Mouse (Mus musculus) stomach, embryonic 16.5 days (tissue): ENCODE results near the gene Cacna1c. TPM values are rescaled to one million over a fixed set of nuclear protein-coding genes. Genes with fewer than 3 reads are reported as not detected.
A peak's percentile ranks its signal among the peaks of the same experiment; 100 is the strongest.

ENCODE experiments used
- ATAC-seq: fragments of 200-750 bp; cut with Nextera tagmentation; 2 replicates; pipeline ENCODE4 v1.8.0; 2017; ENCODE audit warnings: moderate number of reproducible peaks, moderate TSS enrichment; ENCODE audit not compliant: insufficient read depth, low FRiP score
- H3K27ac ChIP-seq: fragments of 300-500 bp; sonication (generic); 2 replicates; pipeline ENCODE4 v1.5.1; 2014; ENCODE audit warnings: low read length
- H3K27me3 ChIP-seq: fragments of 300-500 bp; sonication (generic); 2 replicates; pipeline ENCODE4 v1.6.1; 2014; ENCODE audit warnings: low read length, control low read depth, mixed read lengths; ENCODE audit not compliant: control insufficient read depth, insufficient read depth
- H3K36me3 ChIP-seq: fragments of 300-500 bp; sonication (generic); 2 replicates; pipeline ENCODE4 v1.6.1; 2014; ENCODE audit warnings: low read length; ENCODE audit not compliant: control insufficient read depth, insufficient read depth
- H3K4me1 ChIP-seq: fragments of 300-500 bp; sonication (generic); 2 replicates; pipeline ENCODE4 v1.6.1; 2014; ENCODE audit warnings: low read length, control low read depth, mixed read lengths; ENCODE audit not compliant: control insufficient read depth, insufficient read depth
- H3K4me2 ChIP-seq: fragments of 300-500 bp; sonication (generic); 2 replicates; pipeline ENCODE4 v1.6.1; 2014; ENCODE audit warnings: low read depth, low read length, mixed read lengths
- H3K4me3 ChIP-seq: fragments of 300-500 bp; sonication (generic); replicated peaks from 2 replicates; pipeline ENCODE4 v1.5.1; 2014; ENCODE audit warnings: mild to moderate bottlenecking, low read length
- H3K9ac ChIP-seq: fragments of 300-500 bp; sonication (generic); 2 replicates; pipeline ENCODE4 v1.6.1; 2014; ENCODE audit warnings: low read length
- H3K9me3 ChIP-seq: fragments of 300-500 bp; sonication (generic); replicated peaks from 2 replicates; pipeline ENCODE4 v1.6.1; 2016; ENCODE audit warnings: low read length, control low read depth; ENCODE audit not compliant: control insufficient read depth
- WGBS: fragments of 180-500 bp; shearing (Covaris S2); extraction: QIAGEN DNeasy Blood & Tissue Kit; methylation state at CpG from one replicate; pipeline ENCODE4 v1.1.7; 2014; 5-methylcytosine and 5-hydroxymethylcytosine counted together
- polyA plus RNA-seq: library from polyadenylated mRNA; unstranded; fragments of >200 nt; fragmentation: Nextera tagmentation; extraction: Ambion mirVana; gene quantifications from 2 replicates; pipeline ENCODE4 v1.2.1, GENCODE M21; 2015

The Cacna1c gene
- polyA plus RNA-seq, 1 experiment from 2014 or later, result 4.3 TPM

GRCm38 (mm10) chr6:119035361-119035760 is 160.9 kb downstream of the Cacna1c start:
- H3K4me1 ChIP-seq, result peaks cover 8% of the 10 kb centered on the region
- no peak overlapping the region for H3K27ac ChIP-seq
- H3K9ac ChIP-seq, result no peak overlapping the region
- no peak overlapping the region for H3K4me3 ChIP-seq
- no peak overlapping the region for H3K4me2 ChIP-seq
- 0 out of 2 replicates have a peak, but pooled peaks cover 5% of the 10 kb centered on the region for H3K9me3 ChIP-seq
- WGBS, result 74% methylated on average over 6 of the region's 6 CpGs
- no peaks in the 10 kb centered on the region for H3K36me3 ChIP-seq
- H3K27me3 ChIP-seq, result no peaks in the 10 kb centered on the region
- ATAC-seq, result no peak

- H3K4me3 ChIP-seq, result no peak overlapping the region
- 0 out of 2 replicates have a peak, but pooled peaks cover 5% of the 10 kb centered on the region for H3K9me3 ChIP-seq
- no peak for ATAC-seq
- H3K27me3 ChIP-seq, result no peaks in the 10 kb centered on the region
- no peak overlapping the region for H3K27ac ChIP-seq
- no peak overlapping the region for H3K4me2 ChIP-seq
- H3K9ac ChIP-seq, result no peak overlapping the region
- H3K4me1 ChIP-seq, result peaks cover 8% of the 10 kb centered on the region
- 88% methylated on average over 2 of the region's 2 CpGs for WGBS
- no peaks in the 10 kb centered on the region for H3K36me3 ChIP-seq
These were observed 161.3 kb downstream of the Cacna1c start for GRCm38 (mm10) chr6:119034947-119035346.

- no peak overlapping the region for H3K9ac ChIP-seq
- no peaks in the 10 kb centered on the region for H3K4me1 ChIP-seq
- no peak for ATAC-seq
- WGBS, result 81% methylated on average over 6 of the region's 6 CpGs
- H3K9me3 ChIP-seq, result no peaks in the 10 kb centered on the region
- no peak overlapping the region for H3K27ac ChIP-seq
- H3K36me3 ChIP-seq, result no peaks in the 10 kb centered on the region
- H3K27me3 ChIP-seq, result no peaks in the 10 kb centered on the region
- H3K4me3 ChIP-seq, result no peak overlapping the region
- H3K4me2 ChIP-seq, result no peak overlapping the region
These were observed 168.3 kb downstream of the Cacna1c start for GRCm38 (mm10) chr6:119027880-119028279.

- H3K4me3 ChIP-seq, result no peak overlapping the region
- H3K27ac ChIP-seq, result no peak overlapping the region
- WGBS, result 42% methylated on average over 2 of the region's 2 CpGs
- H3K9ac ChIP-seq, result no peak overlapping the region
- no peaks in the 10 kb centered on the region for H3K36me3 ChIP-seq
- no peaks in the 10 kb centered on the region for H3K9me3 ChIP-seq
- peaks cover 4% of the 10 kb centered on the region; the same call in 1 of the 2 replicates for H3K4me1 ChIP-seq
- H3K27me3 ChIP-seq, result no peaks in the 10 kb centered on the region
- no peak for ATAC-seq
- H3K4me2 ChIP-seq, result no peak overlapping the region
These were observed 173.4 kb downstream of the Cacna1c start for GRCm38 (mm10) chr6:119022850-119023249.

- Histone ChIP-seq H3K9me3 (no peaks in the 10 kb centered on the region), H3K36me3 (no peaks in the 10 kb centered on the region), H3K4me2 (no peak overlapping the region), H3K4me3 (no peak overlapping the region), H3K4me1 (peaks cover 4% of the 10 kb centered on the region; the same call in 1 of the 2 replicates), H3K27ac (peak overlapping the region; percentile 24; the same call in 1 of the 2 replicates), H3K9ac (no peak overlapping the region), H3K27me3 (no peaks in the 10 kb centered on the region)
- 48% methylated on average over 8 of the region's 8 CpGs for WGBS
- no peak for ATAC-seq
These were observed 175.0 kb downstream of the Cacna1c start for GRCm38 (mm10) chr6:119021226-119021625.

- Histone ChIP-seq H3K9me3 (no peaks in the 10 kb centered on the region), H3K4me3 (no peak overlapping the region), H3K36me3 (no peaks in the 10 kb centered on the region), H3K4me2 (no peak overlapping the region), H3K27me3 (no peaks in the 10 kb centered on the region), H3K27ac (no peak overlapping the region), H3K9ac (no peak overlapping the region), H3K4me1 (peaks cover 4% of the 10 kb centered on the region; the same call in 1 of the 2 replicates)
- WGBS, result 84% methylated on average over 6 of the region's 6 CpGs
- no peak for ATAC-seq
These were observed 177.3 kb downstream of the Cacna1c start for GRCm38 (mm10) chr6:119018956-119019355.

GRCm38 (mm10) chr6:119018256-119018655 is 178.0 kb downstream of the Cacna1c start:
- Histone ChIP-seq H3K27ac (no peak overlapping the region), H3K4me3 (no peak overlapping the region), H3K4me1 (peaks cover 4% of the 10 kb centered on the region; the same call in 1 of the 2 replicates), H3K9ac (no peak overlapping the region), H3K4me2 (no peak overlapping the region), H3K27me3 (no peaks in the 10 kb centered on the region), H3K36me3 (no peaks in the 10 kb centered on the region), H3K9me3 (no peaks in the 10 kb centered on the region)
- WGBS, result 90% methylated on average over 2 of the region's 2 CpGs
- no peak for ATAC-seq

- Histone ChIP-seq H3K4me2 (no peak overlapping the region), H3K4me3 (no peak overlapping the region)
These were observed 178.7 kb downstream of the Cacna1c start for GRCm38 (mm10) chr6:119017498-119017897.

GRCm38 (mm10) chr6:119015346-119015745 is 180.9 kb downstream of the Cacna1c start:
- peaks cover 4% of the 10 kb centered on the region; the same call in 1 of the 2 replicates for H3K4me1 ChIP-seq
- H3K36me3 ChIP-seq, result no peaks in the 10 kb centered on the region
- H3K9me3 ChIP-seq, result no peaks in the 10 kb centered on the region
- 43% methylated on average over 2 of the region's 2 CpGs for WGBS
- no peak overlapping the region for H3K27ac ChIP-seq
- no peaks in the 10 kb centered on the region for H3K27me3 ChIP-seq
- no peak overlapping the region for H3K9ac ChIP-seq
- no peak for ATAC-seq
- no peak overlapping the region for H3K4me2 ChIP-seq
- H3K4me3 ChIP-seq, result no peak overlapping the region

More at GRCm38 (mm10) chr6:119017498-119017897, 178.7 kb downstream of the Cacna1c start:
- H3K4me1 ChIP-seq, result peaks cover 4% of the 10 kb centered on the region; the same call in 1 of the 2 replicates
- ATAC-seq, result no peak
- H3K27ac ChIP-seq, result no peak overlapping the region
- no peaks in the 10 kb centered on the region for H3K9me3 ChIP-seq
- no peaks in the 10 kb centered on the region for H3K36me3 ChIP-seq
- WGBS, result 73% methylated on average over 10 of the region's 10 CpGs
- no peak overlapping the region for H3K9ac ChIP-seq
- H3K27me3 ChIP-seq, result no peaks in the 10 kb centered on the region
